Mouse (Mus musculus) megakaryocyte, embryonic 14.5 days (primary cell): ENCODE results near the gene Nrap.

Experiments
- FLI1 ChIP-seq: IDR thresholded peaks from 2 replicates; pipeline ENCODE4 v1.6.1; 2012; ENCODE audit warnings: low read length, inconsistent platforms, mixed read lengths
- GATA1 ChIP-seq: IDR thresholded peaks from 3 replicates; pipeline ENCODE4 v1.6.1; 2012; ENCODE audit warnings: mixed read lengths, low read length, inconsistent platforms, borderline replicate concordance

DNA sequence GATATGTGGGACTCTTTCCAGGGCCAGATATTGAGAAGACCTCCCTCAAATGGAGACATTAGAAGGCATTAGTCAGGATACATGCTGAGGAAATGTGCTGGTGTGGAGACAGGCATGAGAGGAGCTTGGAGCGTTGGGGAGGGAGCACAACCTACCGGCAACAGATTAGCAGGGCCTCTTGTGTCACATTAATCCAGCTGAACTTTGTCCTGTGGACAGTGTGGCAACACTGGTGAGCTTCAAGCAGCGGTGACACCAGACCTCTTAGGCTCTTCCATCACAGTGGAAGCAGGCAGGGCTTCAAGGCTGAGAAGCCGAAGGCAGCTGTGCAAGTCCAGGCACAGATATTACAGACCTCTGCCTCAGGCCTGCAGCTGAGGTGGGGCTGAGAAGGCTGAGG is 111.9 kb downstream of the Nrap start:
- TF ChIP-seq GATA1 (no peak), FLI1 (no peak)
